Comparison of ENCODE assay signal across 8 mouse cellular contexts in genomic region chr4:136134978-136135873, GRCm38 (mm10). TPM values are rescaled to one million over a fixed set of nuclear protein-coding genes. Genes with fewer than 3 reads are reported as not detected.
DNase-seq lines count a peak whose midpoint lies in the region; ATAC-seq and TF ChIP-seq lines count a peak whose summit lies in the region.

No protein-coding gene starts in this region.

- intact Hi-C loops in left cerebral cortex, adult 2 months (cut with DNase I), result no loop called here
- intact Hi-C loops in heart, adult 2 months (cut with DNase I), result no loop called here

- TF ChIP-seq EP300 in heart, adult 2 months (IDR thresholded peaks at IDR 0.05; ENCODE audit: insufficient read depth, low read depth, low read length), result no peak

- peak overlapping the region; percentile 68 for H3K9ac ChIP-seq in heart, adult 2 months (ENCODE audit: low read depth, low read length)
- peak overlapping the region; percentile 61 for H3K9ac ChIP-seq in kidney, embryonic 15.5 days
- H3K9ac ChIP-seq in liver, embryonic 15.5 days, result no peak overlapping the region

- peak overlapping the region; percentile 74 for H3K4me2 ChIP-seq in kidney, embryonic 15.5 days
- H3K4me2 ChIP-seq in liver, embryonic 15.5 days, result peak overlapping the region; percentile 65

- no peaks in the 10 kb centered on the region for H3K36me3 ChIP-seq in heart, adult 2 months (ENCODE audit: control insufficient read depth, insufficient read depth, low read length)
- no peaks in the 10 kb centered on the region for H3K36me3 ChIP-seq in kidney, embryonic 15.5 days
- H3K36me3 ChIP-seq in liver, embryonic 15.5 days (replicated peaks), result no peaks in the 10 kb centered on the region

- TF ChIP-seq POLR2A in heart, adult 2 months (IDR thresholded peaks at IDR 0.05; ENCODE audit: insufficient read depth, low read depth, low read length), result no peak

- WGBS in heart, adult 2 months, result 13% methylated on average over 50 of the region's 50 CpGs
- WGBS in kidney, embryonic 15.5 days, result 1% methylated on average over 50 of the region's 50 CpGs
- 6% methylated on average over 50 of the region's 50 CpGs for WGBS in liver, embryonic 15.5 days (ENCODE audit: insufficient replicate concordance)

- peak in 1 of 2 experiments; percentile 58 for DNase-seq in left cerebral cortex, adult 2 months (ENCODE audit: extremely low spot score in 1 of 2, low spot score in 2 of 2)
- no peak for DNase-seq in left cerebral cortex, adult 9 months (ENCODE audit: low spot score in 2 of 2)
- peak; percentile 59 for DNase-seq in brain, embryonic 18.5 days (ENCODE audit: low read depth, low spot score)
- DNase-seq in heart, adult 2 months, result peak; percentile 69 to 75
- peak; percentile 71 for DNase-seq in right cerebral cortex, postnatal 14 days
- DNase-seq in natural killer cell, adult 2 months (ENCODE audit: low spot score in 2 of 2), result no peak

- H3K27me3 ChIP-seq in heart, adult 2 months (ENCODE audit: control insufficient read depth, insufficient read depth, low read length), result no peaks in the 10 kb centered on the region
- H3K27me3 ChIP-seq in kidney, embryonic 15.5 days, result no peaks in the 10 kb centered on the region
- peaks cover 96% of the 10 kb centered on the region for H3K27me3 ChIP-seq in liver, embryonic 15.5 days

- no peak for TF ChIP-seq CTCF in left cerebral cortex, adult 2 months (IDR thresholded peaks at IDR 0.05)
- 0 out of 2 replicates have a peak, but pooled peaks have one; percentile 17 for TF ChIP-seq CTCF in heart, adult 2 months (IDR thresholded peaks at IDR 0.05)

- ATAC-seq in kidney, embryonic 15.5 days (replicated peaks; ENCODE audit: low FRiP score), result peak; percentile 75
- no peak for ATAC-seq in liver, embryonic 15.5 days (ENCODE audit: insufficient read depth)

- no peaks in the 10 kb centered on the region for H3K79me2 ChIP-seq in heart, adult 2 months (replicated peaks; ENCODE audit: control insufficient read depth, insufficient read depth, low read length)

- peak overlapping the region; percentile 83 for H3K27ac ChIP-seq in left cerebral cortex, adult 2 months
- peak overlapping the region; percentile 95 for H3K27ac ChIP-seq in heart, adult 2 months
- H3K27ac ChIP-seq in kidney, embryonic 15.5 days, result peak overlapping the region; percentile 99
- peak overlapping the region; percentile 24 for H3K27ac ChIP-seq in liver, embryonic 15.5 days (replicated peaks)

- peak overlapping the region; percentile 47 for H3K4me3 ChIP-seq in left cerebral cortex, adult 2 months
- peak overlapping the region; percentile 63 for H3K4me3 ChIP-seq in heart, adult 2 months
- H3K4me3 ChIP-seq in kidney, embryonic 15.5 days (replicated peaks), result peak overlapping the region; percentile 44
- peak overlapping the region; percentile 38 for H3K4me3 ChIP-seq in liver, embryonic 15.5 days (replicated peaks)

- peaks cover 22% of the 10 kb centered on the region for H3K4me1 ChIP-seq in heart, adult 2 months (ENCODE audit: control insufficient read depth, insufficient read depth, low read length)
- peaks cover 57% of the 10 kb centered on the region for H3K4me1 ChIP-seq in kidney, embryonic 15.5 days
- peaks cover 28% of the 10 kb centered on the region for H3K4me1 ChIP-seq in liver, embryonic 15.5 days (replicated peaks)

- no peaks in the 10 kb centered on the region for H3K9me3 ChIP-seq in kidney, embryonic 15.5 days (replicated peaks)
- no peaks in the 10 kb centered on the region for H3K9me3 ChIP-seq in liver, embryonic 15.5 days (replicated peaks)

RNA-seq across cellular contexts. Expression of gene Id3, which starts 8.1 kb away (rescaled TPM):
- total RNA-seq in left cerebral cortex, adult 2 months (2021), result 10 to 100 TPM; 26.8 to 36.1 TPM
- total RNA-seq in heart, adult 2 months (2021), result 10 to 100 TPM; 56.8 to 58.8 TPM
- 92.1 and 120 TPM in 2 replicates for polyA plus RNA-seq in heart, adult 2 months (2012; rRNA removed)
- polyA plus RNA-seq in kidney, embryonic 15.5 days (2015; fragmentation: Nextera tagmentation; extraction: Ambion mirVana), result 862 and 905 TPM in 2 replicates
- polyA plus RNA-seq in liver, embryonic 15.5 days (2015; fragmentation: Nextera tagmentation; extraction: Ambion mirVana), result 41.3 and 42.6 TPM in 2 replicates

RNA-seq across cellular contexts. Expression of gene E2f2, which starts 37.0 kb away (rescaled TPM):
- total RNA-seq in left cerebral cortex, adult 2 months (2021), result 1 to 10 TPM in 1 of 2 experiments, under 1 TPM in 1; 0.36 to 1.3 TPM
- 1 to 10 TPM in 1 of 2 experiments, under 1 TPM in 1; 0.65 to 5.3 TPM for total RNA-seq in heart, adult 2 months (2021)
- 0.41 and 1.3 TPM in 2 replicates for polyA plus RNA-seq in heart, adult 2 months (2012; rRNA removed)
- polyA plus RNA-seq in kidney, embryonic 15.5 days (2015; fragmentation: Nextera tagmentation; extraction: Ambion mirVana), result 9.7 and 10.5 TPM in 2 replicates
- polyA plus RNA-seq in liver, embryonic 15.5 days (2015; fragmentation: Nextera tagmentation; extraction: Ambion mirVana), result 85.3 and 95.6 TPM in 2 replicates

Comparison
In these comparisons a context has a peak if more than half of its experiments do, and no peak if none do; other contexts are left out.
1. DNase-seq: peak in brain, embryonic 18.5 days (single experiment), heart, adult 2 months (2 of 2) and right cerebral cortex, postnatal 14 days (single experiment); none in left cerebral cortex, adult 9 months (0 of 2) and natural killer cell, adult 2 months (0 of 2).
2. H3K27ac ChIP-seq: peak in every context shown above with its lines; median percentile 99 in kidney, embryonic 15.5 days; 95 in heart, adult 2 months; 83 in left cerebral cortex, adult 2 months; 24 in liver, embryonic 15.5 days.
3. Peak in every context shown above with its lines, with median percentiles within 50 percentile points of each other: H3K4me3 ChIP-seq.